Mouse (Mus musculus) thymus, postnatal 10 days (tissue): ENCODE data around the gene Clmp.
"Not testable (repeated sequence)": the region's sequence is repeated elsewhere in the genome, so short reads cannot be mapped to it uniquely, and the experiment has no call there.

Experiments
- DNase-seq, 2 experiments: peaks; one replicate each; pipeline ENCODE4 v3.0.0; 2021; ENCODE audit warnings: low spot score in 2 of 2

Clmp gene

DNA sequence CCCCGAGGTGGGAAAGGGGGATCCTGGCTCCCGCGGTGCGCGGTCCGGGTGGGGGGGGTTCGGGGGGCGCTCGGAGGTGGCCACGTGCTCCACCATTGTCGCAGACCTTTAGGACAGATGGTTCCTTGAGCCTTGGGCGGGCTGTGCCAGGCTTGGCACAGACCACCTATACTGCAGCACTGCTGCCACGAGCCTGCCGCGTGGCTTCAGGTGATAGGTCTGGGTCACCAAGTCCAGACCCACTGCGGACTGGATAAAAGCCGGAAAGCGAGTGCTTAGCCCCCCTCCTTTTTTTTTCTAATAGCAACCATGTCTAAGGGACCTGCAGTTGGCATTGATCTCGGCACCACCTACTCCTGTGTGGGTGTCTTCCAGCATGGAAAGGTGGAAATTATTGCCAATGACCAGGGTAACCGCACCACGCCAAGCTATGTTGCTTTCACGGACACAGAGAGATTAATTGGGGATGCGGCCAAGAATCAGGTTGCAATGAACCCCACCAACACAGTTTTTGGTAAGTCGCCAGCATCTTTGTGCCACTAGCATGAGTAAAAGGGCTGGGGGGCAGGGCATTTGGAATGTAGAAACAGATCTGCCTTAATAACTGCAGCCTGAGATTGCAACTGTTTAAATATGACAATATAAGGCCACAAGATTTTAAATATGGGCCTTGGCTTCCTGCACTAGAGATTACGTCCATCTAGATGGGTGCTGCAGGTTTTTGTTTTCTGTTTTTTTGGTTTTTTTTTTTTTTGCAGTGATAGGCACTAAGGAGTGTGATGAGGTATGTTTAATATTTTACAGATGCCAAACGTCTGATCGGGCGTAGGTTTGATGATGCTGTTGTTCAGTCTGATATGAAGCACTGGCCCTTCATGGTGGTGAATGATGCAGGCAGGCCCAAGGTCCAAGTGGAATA lies 116.1 kb downstream of the Clmp start:
- not testable (repeated sequence) for DNase-seq

DNA sequence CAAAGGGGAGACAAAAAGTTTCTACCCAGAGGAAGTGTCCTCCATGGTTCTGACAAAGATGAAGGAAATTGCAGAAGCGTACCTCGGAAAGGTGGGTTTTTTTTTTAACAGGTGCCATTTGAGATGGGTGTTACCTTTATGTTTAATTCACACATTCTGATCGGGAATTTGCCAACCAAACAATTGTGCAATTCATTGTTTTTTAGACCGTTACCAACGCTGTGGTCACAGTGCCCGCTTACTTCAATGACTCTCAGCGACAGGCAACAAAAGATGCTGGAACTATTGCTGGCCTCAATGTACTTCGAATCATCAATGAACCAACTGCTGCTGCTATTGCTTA lies 116.7 kb downstream of the Clmp start:
- DNase-seq: not testable (repeated sequence)

DNA sequence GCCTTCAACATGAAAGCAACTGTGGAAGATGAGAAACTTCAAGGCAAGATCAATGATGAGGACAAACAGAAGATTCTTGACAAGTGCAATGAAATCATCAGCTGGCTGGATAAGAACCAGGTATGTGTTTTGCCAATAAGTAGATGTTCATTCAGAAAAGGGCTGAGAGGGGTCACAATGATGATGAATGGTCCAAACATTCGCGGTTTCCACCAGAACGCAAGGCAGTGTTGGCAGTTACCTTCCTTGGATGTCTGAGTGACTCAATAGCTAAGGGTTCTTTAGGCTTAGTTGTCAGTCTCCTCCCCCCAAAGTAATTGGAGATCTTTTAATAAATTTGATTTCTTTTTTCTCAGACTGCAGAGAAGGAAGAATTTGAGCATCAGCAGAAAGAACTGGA lies 118.8 kb downstream of the Clmp start:
- DNase-seq: not testable (repeated sequence)

DNA sequence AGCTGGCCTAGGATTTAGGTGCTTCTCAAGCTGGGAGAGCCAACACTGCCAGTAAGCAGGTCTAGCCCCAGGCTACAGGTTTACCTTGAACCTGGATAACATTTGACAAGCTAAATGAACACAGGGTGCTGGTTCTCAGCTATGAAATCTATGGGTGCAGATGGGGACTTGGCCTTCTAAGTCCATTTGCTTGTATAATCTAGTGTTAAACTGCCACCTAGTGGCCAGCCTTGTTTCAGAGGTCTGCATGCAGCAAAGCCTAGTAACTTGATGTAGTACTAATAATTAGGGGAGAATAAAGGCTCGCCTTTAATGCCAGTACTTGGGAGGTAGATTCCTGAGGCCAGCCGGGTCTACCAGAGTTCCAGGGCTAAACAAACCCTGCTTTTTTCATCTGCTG lies 119.5 kb downstream of the Clmp start:
- DNase-seq: peak; percentile 58 to 74

DNA sequence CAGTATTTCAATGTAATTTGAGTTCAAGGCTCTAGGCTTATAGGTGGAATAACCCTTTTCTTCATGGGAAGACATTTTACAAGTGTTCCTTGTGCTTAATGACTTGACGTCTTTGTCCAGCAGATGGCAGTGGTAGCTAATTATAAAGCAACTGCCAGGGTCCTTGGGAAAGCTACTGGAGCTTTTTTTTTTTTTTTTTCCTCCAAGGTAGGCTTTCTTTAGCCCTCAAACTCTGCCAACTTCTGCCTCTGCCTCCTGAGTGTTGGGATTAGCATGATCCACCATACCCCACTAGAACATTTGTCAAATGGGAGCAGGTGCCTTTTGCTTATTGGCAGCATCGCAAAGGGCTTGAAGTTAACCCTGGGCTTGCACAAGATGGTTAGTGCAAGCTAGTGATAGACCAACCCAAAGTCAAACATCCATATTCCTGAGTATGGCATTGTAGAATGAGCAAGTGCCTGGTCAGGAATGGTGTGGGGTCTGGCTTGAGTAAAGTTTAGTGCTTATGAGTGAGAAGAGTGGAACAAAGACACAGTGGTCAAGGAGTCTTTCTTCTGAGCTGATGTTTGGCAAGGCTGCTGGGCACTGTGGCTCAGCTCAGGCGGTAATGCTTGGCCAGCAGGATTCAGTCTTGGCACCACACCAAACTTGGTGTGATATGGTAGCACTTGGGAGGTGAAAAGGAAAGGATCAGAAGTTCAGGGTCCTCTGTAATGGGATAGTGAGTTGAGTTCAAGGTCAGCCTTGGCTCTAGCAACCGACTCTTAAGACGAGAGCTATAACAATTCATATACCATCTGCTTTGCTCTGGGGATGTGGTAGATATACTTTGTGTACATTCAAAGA lies 120.9 kb downstream of the Clmp start:
- peak in 1 of 2 experiments; percentile 17 for DNase-seq

DNA sequence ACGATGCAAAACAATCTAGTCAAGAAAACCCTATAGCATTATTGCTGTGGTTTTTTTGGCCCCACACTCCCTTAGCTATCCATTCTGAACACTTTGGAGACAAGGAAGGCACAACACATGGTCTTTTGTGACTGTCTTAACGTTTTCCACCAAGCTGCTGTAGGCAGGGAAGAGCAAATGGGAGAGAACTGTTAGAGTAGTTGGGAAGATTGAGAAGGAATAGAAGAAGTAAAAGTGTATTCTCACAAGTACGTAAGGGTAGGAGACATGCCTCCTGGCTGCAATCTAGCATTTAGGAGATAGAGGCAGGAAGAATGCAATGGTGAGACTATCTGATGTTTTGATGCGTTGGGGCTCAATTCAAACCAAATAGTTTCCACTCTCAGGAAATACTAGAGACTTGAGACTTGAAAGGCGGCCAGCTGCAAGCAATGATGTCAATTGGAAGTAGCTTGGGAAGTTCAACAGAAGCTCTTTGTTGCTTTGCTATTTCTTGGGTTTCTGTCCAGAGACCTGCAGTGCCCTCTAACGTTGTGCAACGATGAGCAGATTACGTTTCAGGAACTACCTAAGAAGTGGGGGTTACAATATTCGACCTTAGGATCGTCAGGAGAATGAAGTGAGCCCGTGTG lies 121.6 kb downstream of the Clmp start:
- DNase-seq: no peak

DNA sequence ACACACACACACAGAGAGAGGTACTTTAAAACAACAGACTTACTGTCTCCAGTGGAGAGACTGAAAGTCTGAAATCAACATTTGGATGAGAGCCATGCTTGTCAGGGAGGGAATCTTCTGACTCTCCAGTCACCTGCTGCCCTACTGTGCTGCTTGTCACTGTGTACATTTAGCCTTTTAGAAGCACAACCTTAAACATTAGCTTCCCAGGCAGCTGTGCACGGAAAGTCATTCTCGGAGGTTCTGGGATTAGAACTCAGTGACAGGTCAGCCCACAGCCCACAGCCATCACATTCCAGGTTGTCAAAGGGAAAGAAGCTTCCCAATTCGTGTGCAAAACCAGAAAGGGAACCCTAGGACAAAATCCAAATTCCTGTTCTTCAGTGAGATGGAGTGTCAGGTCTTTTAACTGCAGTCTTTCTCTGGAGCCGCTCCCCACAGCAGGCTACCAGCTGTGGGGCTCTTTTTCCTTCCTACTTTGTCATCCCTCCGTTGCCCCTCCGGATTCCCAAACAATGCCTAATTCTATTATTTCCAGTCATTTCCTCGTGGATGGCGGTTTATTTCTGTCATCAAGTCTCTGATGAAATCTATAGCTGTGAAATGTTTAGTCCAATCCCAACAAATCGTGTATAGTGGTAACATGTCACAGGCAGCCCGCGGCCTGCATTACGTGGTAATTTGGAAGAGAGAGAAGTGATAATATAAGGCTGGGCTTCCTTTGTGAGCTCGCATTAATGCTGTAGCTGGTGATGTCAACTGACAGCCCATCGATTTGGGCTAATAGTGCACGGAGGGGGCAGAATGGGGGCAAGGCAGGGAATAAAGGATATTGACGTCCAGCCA lies 122.5 kb downstream of the Clmp start:
- no peak for DNase-seq

DNA sequence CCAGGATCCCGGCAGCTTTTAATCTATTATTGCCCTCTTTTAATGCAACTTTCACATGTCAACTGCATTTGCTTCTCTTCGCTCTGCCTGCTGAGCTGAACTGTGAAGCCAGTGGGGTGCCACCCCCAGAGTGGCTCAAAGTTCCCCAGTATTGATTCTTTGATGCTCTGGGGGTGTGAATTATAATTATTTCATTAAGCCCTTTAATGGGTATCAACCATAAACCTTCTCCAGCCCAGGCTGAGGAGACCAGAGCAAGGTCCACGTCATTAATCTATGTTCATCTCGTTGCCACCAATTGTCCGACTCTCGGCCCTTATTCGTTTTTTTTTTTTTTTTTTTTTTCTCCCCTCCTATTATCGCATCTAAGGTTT lies 123.1 kb downstream of the Clmp start:
- DNase-seq: no peak

DNA sequence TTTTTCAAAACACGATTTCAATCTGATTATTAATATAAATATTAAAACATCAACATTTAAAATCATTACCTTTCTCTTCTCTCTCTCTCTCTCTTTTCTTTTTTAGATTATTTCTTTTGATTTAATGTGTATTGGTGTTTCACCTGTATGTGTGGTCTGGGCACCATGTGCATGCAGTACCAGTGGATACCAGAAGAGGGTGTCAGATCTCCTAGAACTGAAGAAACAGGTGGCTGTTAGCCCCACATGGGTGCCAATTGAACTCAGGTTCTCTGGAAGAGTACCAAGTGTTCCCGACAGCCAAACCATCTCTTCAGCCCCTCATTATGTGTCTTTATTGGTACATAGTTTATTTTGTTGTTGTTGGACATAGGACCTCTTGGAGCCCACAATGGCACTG lies 126.1 kb downstream of the Clmp start:
- DNase-seq: peak in 1 of 2 experiments; percentile 30

DNA sequence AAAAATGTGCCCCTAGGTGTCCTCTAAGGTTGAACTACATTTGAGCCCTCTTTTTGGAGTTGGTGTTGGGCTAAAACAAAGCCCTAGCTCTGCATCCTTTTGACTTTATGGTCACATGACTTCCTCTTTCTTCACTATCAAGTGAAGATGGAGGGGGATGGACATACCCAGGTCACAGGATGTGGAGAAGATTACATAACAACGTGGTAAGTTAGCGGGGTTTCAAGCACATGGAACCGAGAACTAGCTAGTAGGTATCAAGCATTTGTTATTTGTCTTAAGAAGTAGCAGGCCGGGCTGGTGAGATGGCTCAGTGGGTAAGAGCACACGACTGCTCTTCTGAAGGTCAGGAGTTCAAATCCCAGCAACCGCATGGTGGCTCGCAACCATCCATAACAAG lies 128.3 kb downstream of the Clmp start:
- DNase-seq: no peak

DNA sequence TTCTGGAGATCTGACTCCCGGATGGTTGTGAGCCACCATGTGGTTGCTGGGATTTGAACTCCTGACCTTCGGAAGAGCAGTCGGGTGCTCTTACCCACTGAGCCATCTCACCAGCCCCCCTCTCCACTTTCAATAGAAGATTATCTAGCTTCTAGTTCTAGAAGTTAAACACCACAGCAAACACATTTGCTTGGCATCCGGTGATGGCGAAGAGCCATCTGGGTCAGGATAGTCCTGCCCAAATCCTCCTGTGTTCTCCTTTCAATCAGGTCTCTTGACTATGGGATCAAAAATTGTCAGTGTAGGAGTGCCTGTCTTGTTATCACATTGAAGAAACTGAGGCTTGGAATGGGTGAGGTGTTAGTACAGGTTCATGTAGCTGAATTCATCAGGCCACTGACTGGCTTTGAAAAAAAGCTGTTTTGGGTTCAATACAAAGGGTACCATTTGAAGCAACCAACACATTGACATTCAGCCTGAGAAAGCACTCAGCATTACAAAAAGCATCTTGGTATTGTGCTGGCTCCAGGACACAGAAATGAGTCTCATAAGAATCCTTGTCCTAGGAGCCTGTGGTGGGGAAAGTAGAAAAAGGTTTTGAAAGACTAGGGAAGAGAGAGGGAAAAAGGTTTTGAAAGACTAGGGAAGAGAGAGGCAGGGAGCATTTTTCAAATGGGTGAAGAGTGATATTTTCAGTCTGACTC lies 131.7 kb downstream of the Clmp start:
- no peak for DNase-seq

DNA sequence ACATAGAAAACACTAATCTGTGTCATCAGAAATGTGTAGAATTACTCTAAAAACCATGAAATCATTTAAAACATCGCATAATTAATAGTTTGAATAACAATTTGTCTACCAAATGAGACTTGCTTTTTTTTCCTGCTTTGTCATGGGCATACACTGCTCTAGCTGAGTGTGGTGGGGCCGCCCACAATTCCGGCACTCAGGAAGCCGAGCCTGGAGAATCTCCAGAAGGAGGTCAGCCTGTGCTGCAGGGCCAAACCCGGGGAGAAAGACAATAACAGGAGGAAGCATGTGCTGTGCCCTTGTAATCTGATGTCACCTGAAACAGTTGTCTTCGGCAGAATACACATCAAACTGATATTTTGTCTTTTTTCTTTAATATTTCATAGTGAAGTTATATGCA lies 139.8 kb downstream of the Clmp start:
- DNase-seq: no peak

DNA sequence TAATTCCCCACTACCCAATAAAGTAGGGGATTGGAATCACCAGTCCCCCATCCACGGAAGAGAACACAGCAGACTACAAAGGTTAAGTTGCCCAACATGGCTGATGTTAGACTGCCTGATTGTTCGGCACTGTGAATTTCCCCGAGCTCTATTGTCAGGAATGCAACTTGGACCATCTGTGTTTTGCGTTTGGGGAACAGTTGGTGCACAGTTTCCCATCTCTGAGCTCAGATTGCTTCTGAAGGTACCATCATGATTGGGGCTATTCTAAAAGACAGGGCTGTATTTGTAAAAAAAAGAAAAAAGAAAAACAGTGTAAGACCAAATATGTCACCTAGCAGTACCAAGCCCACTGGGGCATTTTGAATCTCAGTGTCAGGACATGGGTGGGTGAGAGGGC lies 141.6 kb downstream of the Clmp start:
- no peak for DNase-seq

DNA sequence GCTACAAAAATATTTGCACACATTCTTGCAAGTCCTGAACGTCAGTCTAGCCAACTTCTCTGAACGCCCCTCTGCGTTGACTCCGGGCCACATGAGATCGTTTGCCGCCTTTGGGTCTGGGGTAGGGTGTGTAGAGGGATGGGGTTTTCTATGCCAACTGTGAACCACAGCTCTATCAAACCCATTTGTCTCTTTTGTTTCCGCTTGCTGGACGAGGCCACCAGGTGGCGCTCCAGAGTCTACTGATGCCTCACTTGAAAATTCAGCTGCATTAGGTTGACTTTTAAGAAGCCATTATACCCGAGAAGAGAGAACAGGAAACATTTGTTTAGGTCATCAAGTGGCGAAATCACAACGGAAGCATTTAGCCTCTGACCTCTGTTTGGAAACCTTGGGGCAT lies 148.8 kb downstream of the Clmp start:
- peak; percentile 39 to 76 for DNase-seq
